Mouse (Mus musculus) kidney, adult 18-20 months (tissue): ENCODE data around the gene Gm20403.
"Not testable (repeated sequence)": the region's sequence is repeated elsewhere in the genome, so short reads cannot be mapped to it uniquely, and the experiment has no call there.

Source experiments
- DNase-seq: peaks from one replicate; pipeline ENCODE4 v3.0.0; 2021

Gene Gm20403

DNA sequence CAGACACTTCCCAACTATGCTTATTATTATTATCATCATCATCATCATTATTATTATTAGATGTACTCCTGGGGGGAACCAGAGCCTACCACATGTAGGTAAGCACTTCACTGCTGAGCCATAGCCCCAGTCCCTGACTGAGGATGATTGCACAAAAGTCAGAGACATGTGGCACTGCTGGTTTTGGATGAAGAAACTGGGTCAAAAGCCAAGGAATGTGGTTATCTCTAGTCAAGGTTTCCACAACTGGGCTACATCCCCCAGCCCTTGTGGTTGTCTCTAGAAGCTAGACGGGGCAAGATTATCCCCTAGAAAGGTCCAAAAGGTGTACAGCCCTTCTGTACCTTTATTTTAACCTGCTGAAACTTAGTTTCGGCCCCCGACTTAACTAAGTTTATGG lies 6.5 kb upstream of the Gm20403 start:
- DNase-seq = no peak

- no peak for DNase-seq
These were observed 2.1 kb upstream of the Gm20403 start for GRCm38 (mm10) chr12:54988323-54988850.

DNA sequence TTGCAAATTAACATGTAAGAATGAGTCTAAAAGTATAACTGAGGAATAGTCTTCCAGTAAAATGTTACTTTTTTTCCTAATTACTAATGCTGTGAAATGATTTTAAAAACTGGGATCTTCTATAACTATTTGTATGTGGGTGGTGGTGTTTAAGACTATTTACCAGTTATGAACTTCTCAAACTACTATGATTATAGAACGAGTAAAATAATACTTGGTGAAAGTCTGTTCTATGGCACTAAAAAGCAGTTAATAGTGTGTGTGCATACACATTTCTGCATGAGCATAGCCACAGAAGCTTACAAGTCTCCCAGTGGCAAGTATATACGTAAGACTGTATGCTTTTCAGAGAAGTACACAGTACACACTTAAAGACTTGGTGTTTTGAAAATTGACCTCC lies 827 bp upstream of the Gm20403 start:
- DNase-seq = no peak

DNA sequence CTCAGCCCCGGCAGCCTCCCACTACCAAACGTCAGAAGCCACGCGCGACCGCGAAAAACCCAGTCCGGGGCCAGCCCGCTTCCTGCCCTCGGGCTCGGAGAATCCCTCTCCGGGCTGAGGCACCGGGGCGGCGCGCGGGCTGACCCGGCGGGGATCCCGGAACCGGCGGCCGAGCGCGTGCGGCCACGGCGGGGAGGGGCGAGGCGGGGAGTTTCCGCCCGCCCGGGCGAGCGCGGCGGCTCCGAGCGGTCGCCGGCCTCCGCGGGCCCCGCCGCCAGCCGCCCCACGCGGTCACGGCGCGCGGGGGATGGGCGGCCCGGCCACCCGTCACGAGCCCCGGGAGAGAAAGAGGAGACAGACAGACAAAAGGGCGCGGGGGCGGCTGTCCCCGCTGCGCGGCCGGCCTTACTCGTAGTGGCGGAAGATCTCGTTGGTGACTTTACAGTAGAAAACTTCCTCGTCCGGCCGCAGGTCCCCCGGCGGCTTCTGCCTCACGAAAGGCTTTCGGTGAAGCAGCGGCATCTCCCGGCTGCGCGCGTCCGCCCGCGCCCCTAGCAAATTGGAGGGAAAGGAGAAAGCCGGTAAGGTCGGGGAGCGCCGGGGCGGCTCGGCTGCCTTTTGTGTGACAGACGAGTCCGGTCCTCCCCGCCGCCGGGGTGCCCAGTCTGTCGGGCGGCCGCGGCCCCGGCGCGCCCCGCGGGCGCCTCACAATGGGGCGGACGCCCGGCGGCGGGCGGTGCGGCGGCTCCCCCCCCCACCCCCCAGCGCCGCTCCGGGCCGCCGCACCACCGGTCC lies 875 bp downstream of the Gm20403 start:
- peak; percentile 78 for DNase-seq

GRCm38 (mm10) chr12:54984701-54985256 lies 1.6 kb downstream of the Gm20403 start:
- DNase-seq = peak; percentile 72

DNA sequence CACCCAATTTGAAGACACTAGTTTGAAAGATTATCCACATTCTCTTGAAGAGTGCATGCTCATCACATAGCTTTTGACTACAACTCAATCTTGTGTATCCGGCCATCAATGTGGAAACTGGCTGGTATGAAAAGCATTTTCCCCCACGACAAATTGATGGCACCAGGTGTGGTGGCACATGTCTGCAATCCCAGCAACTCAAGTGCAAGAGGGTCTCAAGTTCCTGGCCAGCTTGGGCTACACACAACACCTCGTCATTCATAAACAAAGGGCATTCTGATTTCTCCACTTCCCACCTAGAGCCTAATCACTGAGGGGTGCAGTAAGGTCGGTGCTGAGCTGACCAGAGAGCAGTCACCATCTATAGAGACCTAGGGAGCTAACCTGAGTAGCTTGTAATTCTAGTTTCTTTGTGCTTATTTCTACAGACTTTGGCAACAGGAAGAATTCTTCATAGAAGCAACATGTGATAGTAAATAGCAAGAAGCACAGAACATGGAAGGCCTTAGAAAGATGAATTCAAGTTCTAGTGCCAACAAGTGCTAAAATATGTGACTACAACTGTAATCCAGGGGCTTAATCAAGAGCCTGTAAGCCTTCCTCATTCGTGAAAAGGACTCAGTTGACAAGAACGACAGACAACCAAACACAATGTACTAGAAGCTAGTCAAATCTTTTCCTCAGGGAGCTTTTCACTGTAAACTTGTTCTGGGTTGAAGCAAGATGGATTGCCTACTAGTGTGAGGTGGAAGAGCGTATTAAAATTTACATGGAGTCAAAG lies 3.2 kb downstream of the Gm20403 start:
- DNase-seq = no peak

GRCm38 (mm10) chr12:54981962-54982361 lies 4.4 kb downstream of the Gm20403 start:
- no peak for DNase-seq

- DNase-seq = no peak
These were observed 5.4 kb downstream of the Gm20403 start for GRCm38 (mm10) chr12:54980939-54981338.

GRCm38 (mm10) chr12:54980532-54980931 lies 5.8 kb downstream of the Gm20403 start:
- no peak for DNase-seq

GRCm38 (mm10) chr12:54969033-54969432 lies 17.3 kb downstream of the Gm20403 start:
- DNase-seq = no peak

GRCm38 (mm10) chr12:54965532-54966160 lies 20.7 kb downstream of the Gm20403 start:
- DNase-seq = no peak

GRCm38 (mm10) chr12:54959569-54959968 lies 26.8 kb downstream of the Gm20403 start:
- no peak for DNase-seq

GRCm38 (mm10) chr12:54956974-54957373 lies 29.4 kb downstream of the Gm20403 start:
- DNase-seq = no peak

GRCm38 (mm10) chr12:54956457-54956856 lies 29.9 kb downstream of the Gm20403 start:
- DNase-seq = no peak

- DNase-seq = no peak
These were observed 40.2 kb downstream of the Gm20403 start for GRCm38 (mm10) chr12:54946116-54946515.

GRCm38 (mm10) chr12:54942586-54943157 lies 43.7 kb downstream of the Gm20403 start:
- not testable (repeated sequence) for DNase-seq

DNA sequence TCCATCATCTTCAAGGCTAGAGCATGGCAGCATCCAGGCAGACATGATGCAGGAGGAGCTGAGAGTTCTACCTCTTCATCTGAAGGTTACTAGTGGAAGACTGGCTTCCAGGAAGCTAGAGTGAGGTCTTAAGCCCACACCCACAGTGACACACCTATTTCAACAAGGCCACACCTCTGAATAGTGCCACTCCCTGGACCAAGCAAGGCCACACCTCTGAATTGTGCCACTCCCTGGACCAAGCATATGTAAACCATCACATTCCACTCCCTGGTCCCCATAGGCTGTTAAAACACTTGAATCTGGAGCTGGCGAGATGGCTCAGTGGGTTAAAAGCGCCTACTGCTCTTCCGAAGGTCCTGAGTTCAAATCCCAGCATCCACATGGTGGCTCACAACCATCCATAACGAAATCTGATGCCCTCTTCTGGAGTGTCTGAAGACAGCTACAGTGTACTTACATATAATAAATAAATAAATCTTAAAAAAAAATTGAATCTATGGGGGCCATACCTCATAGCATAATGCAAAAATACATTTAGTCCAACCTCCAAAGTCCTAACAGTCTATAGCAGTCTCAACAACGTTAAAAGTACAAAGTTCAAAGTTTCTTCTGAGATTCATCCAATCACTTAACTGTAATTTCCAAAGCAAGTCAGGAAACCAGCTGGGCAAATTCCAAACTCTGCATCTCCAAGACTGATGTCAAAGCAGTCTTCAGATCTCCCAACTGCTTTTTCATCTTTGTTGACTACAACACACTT lies 48.6 kb downstream of the Gm20403 start:
- DNase-seq = not testable (repeated sequence)
